Mouse (Mus musculus): ENCODE measurements around the gene Pdlim1.

Pdlim1 gene

DNA sequence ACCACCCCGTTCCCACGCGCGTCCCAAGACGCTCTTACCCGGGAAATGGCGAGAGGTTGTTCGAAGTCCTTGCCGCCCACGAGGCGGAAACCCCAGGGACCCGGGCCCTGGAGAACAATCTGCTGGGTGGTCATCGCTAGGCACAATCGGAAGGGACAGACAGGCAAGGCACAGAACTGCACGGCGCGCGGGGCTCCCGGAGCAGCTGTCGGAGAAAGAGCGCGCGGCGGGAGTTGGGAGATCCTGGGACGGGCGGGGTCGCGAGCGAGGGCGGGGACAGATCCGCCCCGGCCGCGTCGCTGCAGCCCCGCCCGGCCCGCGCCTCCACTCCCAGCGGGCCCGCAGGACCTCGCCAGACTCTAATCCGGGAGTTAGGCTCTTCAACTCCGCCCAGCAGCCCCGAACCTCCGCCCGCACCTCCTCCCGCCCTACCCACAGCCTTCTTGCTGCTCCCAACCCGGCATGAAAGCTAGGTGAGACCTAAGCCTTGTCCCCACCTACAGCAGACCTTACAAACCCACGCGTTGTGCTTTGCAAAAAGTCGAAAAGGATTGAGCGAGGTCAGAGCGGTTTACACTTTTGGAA, at the start of gene Pdlim1:
TSS of gene Pdlim1 (minus strand) at position 535 of the 585 bp plus-strand sequence.
- DNase-seq (ENCODE audit: extremely low spot score) = peak; percentile 75

DNA sequence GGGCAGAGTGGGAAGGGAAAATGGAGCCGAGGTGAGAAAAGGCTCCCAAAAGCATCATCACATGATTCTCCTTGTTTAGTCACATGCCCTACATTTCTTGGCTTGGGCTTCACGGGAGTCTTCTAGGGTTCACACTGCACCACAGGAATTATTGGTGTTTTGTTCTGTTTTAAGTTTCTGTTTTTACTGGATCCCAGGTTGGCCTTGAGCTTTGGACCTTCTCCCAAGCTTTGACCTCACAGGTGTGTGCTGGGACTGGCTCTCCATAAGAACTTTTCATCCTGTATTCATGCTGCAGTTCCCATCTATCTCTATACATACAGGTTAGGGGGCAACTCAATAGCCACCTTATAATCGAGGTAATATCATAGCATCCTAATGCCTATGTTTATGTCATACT, 47.6 kb upstream of the Pdlim1 start:
- no peak for DNase-seq (ENCODE audit: extremely low spot score)

DNA sequence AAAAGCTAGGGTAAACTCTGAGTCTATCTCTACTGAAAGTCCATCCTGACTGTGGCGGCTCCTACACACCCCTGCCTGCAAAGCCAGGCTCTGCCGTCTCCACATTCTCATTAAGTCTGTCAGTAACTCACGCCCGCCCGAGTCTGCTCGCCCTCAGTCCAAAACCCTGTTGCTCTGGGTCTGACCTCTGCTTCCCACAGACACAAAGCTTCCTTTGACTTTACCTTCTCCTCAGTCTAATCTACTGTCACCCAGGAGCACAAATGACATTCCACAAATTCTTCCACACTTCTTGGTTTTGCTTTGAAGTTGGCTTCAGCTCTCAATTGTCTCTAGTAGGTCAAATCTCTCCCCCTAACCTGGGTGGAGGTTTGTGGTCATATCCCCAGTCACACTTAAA, 46.9 kb upstream of the Pdlim1 start:
- DNase-seq (ENCODE audit: extremely low spot score) = peak; percentile 45

DNA sequence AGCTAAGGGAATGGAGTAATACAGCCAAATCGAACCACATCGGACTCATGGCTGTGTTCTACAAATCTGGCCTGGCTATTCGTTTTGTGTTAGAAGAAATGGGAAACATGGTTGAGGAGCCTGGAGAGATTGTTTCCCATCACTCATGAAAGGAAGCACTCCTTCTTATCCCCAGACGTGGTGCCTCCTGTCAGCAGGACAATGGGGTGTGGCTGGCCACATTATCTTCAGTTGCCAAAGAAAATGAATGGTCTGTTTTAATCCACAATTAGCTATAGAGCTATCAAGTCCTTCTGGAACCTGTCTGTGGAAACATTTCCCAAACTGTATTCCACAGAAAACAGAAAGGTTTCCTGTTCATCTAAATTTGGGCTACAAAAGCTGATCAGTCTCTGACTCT, 45.4 kb upstream of the Pdlim1 start:
- no peak for DNase-seq (ENCODE audit: extremely low spot score)

DNA sequence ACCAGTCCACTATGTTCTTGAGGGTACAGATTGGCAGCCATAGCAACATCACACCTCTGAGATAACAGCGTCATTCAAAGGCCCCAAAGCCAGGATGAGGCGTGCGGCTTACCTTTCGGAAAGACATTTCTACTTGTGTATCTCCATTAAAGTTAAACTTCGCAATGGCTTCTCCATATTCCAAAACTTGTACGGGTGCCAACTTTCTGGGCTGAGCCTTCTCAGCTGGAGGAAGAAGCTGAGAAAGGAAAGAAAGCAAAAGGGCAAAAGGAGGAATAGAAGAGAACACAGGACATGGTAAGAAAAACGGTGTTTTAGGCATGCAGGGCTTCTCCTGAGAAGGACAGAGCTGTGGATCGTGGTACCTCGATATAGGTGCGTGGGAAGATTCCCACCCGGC, 42.6 kb upstream of the Pdlim1 start:
- no peak for DNase-seq (ENCODE audit: extremely low spot score)

DNA sequence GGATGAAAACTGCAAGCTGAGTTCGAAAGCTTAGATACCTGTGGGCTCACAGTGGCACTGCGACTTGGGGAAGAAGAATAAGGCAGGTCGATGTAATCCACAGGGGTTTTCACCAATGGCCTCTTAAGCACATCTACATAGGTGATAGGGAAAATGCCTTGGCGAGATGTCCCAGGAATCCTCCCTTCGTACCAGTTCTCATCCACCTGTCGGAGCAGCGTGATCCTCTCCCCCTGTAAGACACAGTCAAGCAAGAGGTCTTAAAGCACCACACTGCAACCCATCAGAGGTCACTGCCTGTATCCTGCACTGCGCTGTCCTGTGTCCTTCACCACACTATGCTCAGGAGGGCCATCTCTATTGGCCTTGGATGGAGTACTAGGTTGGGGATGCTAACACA, 40.0 kb upstream of the Pdlim1 start:
- DNase-seq (ENCODE audit: extremely low spot score) = no peak

DNA sequence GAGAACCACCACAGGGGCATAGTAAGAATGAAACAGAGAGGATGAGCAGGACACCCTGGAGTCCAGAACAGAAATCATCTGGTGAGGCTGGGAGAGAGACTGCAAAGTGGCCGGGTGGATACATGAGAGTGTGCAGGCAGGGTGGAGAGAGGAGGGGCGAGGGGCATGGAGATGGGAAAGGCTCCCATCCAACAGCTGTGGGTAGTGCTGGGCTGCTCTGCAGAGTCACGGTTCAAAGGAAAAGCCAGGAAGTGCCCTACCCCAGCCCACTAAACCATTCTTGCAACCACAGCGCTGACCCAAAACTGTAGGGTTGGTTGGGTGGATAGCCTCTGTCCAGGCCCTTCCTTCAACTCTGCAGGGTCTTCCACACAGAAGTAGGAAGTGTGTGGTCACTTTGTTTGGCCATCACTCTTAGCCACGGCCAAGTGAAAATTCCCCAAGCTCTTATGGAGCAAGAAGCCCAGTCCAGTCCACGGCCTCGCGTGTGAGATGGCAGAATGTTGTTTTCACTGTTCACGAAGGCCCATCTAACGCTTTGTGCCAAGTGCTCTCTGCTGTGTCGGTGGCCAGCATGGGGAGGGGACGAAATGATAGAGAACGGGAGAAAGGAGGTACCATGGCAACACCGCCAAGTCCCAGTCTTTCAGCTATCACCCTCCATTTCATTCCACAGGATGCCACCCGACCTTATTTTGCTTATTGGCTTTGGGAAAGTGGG, 38.9 kb upstream of the Pdlim1 start:
- no peak for DNase-seq (ENCODE audit: extremely low spot score)

DNA sequence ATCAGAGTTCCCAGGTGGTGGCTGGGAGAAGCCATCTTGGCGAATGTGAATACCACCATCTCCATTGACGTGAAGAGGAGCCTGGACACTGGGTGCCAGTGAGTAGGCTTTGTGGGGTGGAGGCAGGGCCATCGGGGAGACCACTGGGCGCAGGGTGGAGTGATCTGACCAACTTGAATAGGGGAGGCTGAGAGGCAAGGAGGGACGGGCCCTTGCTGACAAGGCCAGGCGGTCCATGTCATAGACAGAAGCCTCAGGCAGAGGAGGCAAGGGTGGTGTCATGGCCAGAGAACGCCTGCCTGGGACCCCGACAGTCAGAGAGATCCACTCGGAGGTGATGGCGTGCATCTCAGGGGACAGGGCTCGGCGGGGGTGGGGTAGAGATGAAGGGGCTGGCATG, 38.3 kb upstream of the Pdlim1 start:
- DNase-seq (ENCODE audit: extremely low spot score) = no peak

DNA sequence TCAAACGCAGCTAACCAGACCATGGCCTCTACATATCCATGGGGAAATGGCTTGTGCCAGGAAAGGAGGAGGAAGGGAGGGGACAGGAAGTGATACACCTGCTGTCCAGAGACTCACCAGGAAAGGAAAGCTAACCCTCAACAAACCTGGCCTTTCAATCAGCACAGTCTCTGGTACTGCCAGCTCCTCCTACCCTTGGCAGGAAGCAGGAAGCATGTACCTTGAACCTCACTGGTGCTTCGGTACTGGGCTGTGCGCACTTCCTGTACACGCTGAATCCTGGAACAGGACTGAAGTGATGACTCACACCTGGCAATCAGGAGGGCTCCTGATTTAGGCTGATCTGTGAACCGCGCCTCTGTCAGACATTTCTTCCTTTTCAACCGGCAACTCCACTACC, 35.9 kb upstream of the Pdlim1 start:
- no peak for DNase-seq (ENCODE audit: extremely low spot score)

DNA sequence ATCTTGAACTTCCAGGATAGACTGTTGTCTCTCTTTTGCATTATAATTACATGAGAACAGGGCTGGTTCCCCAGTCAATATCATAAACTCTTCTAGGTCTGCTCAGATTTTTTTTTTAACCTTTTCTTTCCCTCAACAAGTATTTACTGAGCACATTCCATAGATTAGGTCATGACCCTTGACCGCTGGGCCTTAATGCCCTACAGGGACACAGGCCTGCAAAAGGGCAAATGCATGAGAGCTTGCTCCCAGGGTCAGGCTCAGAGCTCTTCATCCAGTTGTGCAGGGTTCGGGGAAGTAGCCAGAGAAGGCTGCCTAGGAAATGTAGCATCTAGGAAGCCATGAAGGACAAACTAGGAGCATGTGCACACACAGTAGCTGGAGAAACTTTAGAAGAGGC, 35.0 kb upstream of the Pdlim1 start:
- DNase-seq (ENCODE audit: extremely low spot score) = peak; percentile 18

DNA sequence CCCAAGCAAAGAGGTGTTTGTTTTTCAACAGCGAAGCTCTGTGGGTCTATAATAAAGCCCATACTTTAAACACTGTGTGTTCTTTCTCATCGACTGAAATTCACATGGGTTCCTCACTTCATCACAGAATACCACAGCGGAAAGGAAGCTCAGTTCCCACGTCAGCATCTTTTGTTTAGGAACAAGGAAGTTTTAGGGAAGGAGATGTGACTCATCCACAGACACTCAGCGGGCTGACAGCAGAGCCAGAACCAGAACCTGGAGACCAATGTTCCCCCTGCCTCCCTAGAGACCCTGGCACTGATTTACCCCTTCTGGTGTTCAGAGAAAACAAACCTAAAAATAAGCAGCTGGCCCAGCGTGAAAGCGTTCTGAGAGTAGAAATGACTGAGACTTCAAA, 33.8 kb upstream of the Pdlim1 start:
- no peak for DNase-seq (ENCODE audit: extremely low spot score)

DNA sequence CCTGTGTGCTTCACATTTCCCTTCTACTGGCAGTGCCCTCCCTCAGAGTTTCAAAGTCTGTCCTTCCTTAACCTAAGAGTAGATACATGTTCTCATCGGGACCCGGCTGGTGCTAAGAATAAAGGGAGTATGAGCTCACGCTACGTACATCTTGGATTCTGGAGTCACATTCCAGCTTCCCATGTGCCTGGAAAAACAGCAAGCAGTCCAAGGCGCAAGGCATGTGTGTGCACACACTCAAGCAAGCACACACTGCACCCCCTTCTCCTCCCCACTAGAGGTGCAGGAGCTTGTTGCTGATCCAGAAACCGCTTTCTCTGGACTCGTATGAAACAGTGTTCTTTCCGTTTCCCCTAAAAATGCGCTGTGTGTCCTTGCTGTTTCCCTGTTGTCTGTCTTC, 31.3 kb upstream of the Pdlim1 start:
- DNase-seq (ENCODE audit: extremely low spot score) = no peak

DNA sequence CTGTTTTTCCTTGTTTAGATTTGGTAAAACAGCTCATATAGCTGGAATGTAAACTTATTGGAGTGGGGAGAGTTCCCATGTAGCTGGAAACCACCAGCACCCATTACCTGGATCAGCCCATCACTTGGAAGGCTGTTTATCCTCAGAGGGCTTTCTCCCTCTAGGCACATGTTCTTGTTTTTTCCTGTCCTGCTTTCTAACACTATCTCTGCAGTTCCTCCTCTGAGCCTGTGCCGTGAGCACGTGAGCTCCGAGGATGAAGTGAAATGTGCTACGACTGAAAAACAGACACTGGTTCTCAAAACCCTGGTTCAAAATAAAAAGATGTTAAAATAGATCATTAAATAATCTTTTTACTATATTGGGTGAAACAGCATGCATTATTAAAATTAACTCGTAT, 30.8 kb upstream of the Pdlim1 start:
- DNase-seq (ENCODE audit: extremely low spot score) = no peak

DNA sequence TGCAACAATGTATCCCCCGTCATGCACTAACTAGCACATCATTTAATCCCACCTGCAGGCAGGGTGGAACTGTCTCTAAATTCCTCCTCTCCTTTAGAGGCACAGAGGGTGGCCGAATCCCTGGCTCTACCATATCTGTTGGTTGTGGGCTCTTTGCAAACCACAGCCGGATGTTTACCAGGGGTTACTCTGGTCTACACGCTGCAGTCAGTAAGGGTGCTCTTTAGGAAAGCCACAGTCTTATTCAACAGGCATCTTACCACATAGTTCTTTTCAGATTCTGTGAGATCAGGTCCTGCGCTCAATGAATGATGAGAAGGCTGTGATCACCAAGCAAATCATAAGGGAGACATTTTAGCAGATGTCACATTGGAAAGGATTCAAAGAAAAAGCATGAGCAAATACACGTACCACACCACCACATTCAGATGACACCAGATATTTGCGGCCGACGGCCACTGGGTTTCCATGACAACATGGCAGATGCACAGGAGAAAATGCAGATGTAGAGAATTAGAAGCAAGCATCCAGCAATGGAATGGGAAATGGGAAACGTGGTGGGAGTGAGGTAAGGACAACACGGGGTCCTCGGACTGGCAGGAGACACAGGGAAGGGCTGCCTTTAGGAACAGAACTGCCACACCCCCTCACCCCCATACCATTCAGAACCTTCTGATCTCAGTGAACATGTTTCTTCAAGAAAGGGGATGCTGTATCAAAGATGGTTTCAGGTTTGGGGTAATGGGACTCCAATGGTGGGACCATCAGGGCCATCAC, 28.5 kb upstream of the Pdlim1 start:
- no peak for DNase-seq (ENCODE audit: extremely low spot score)

DNA sequence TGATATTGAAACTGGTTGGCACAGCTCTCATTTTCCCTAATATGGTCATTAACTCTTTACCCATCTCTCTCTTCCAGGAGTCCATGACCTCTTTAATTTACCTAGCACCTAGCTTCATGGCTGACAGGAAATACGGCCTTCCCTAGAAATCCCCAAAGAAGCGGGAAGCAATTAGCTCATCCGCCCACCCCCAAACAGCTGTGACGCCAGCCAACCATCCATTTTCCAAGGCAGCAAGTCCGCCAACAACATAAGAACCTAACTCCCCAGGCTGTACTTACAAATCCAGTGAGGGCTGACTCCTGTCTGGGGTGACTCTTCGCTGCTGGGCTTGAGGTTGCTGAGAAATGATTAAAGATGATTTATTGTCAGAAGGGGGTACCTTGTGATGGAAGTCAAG, 27.5 kb upstream of the Pdlim1 start:
- no peak for DNase-seq (ENCODE audit: extremely low spot score)

DNA sequence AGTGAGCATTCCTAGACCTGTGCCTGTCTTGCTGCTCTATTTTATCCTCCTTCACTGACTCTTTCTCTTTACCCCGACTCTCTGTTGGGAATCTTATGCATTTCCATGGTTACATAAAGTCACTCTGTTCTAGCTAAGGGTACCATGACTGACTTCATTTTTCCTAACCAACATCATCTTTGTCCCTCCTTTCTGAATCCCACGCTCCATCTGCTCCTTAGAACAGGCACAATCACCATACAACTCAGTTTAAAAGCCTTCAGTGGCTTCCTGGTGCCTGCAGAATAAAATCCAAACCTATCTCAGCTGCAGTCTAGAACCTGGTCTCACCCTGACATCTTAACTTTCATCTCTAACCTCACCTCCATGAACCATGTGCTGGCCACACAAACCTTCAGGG, 26.9 kb upstream of the Pdlim1 start:
- DNase-seq (ENCODE audit: extremely low spot score) = no peak

DNA sequence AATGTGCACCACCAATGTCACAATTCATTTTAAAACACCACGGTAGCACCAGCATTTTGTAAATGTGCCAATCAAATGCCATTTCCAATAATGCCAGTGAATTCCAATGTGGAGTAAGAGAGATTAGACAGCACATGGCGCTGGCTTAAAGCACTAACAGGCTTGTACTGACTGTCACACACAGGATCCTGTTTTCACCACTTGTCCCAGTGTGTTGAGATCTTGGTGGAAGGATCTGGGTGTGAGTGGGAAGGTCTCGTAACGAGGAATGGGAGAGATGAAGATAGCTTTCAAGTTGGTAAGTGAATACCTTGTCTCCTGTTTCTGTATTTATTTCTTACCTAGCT, 26.1 kb upstream of the Pdlim1 start:
- DNase-seq (ENCODE audit: extremely low spot score) = no peak

DNA sequence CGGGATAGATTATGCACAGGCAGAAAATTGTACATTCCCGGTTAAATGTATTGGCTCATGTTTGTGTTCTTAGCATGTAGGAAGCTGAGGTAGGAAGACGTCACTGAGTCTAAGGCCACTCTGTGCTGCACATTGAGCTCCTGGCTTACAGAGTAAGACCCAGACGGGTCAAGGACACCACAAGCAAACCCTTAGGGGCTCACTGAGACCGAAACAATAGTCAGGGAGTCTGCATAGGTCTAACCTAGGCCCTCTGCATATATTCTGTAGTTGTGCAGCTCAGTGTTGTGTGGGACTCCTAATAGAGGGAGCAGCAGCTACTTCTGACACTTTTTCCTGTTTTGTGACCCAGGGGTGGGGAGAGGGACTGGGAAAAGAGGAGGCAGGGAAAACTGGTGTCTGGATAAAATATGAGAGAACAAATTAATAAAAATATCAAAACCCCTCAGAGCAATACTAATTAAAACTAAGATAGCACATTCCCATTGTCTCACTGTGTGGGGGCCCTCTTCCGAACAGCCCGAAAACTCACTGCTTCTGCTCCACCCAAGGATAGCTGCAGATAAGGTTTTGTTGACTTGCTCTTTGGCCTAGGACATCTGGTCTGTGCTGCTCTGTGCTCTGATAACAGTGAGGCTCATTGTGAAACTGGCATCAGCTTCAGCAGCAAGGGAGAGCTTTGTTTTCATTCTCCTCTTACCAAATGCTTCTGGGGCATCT, 25.6 kb upstream of the Pdlim1 start:
- peak; percentile 20 for DNase-seq (ENCODE audit: extremely low spot score)

DNA sequence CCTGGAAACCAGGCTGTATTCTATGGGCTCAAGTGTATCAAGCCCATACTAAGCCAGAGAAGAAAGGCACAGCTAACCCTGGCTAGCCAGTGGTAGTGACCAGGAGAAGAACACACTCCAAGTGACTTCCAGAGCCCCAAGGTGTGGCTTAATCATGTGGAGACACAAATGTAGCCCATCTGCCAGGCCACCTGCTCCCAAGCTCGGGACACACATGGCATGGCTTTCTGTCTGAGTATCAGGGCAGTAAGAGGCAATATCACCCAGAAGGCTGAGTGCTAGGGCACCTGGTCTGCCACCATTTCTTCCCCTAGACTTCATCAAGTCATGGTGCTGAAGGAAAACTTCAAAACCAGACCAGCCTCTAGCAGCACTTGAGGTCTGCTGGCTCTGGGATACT, 22.6 kb upstream of the Pdlim1 start:
- no peak for DNase-seq (ENCODE audit: extremely low spot score)

DNA sequence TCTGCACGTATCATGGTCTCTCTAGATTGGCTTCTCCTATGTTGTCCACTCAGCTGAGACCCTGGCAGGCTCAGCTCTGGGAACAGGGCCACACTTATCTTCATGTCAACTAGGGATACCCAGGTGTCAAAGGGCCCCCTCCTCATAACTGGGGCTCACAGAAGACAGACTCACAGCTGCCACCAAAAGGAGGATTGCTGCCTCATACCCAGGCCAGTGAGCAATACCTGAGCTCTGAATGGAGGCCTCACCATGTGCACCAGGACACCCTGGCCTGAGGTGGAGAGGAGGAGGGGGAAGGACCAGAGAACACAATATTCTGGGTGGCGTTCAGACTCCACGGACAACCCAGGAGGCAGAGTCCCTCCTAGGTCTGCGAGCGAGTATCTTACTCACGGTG, 22.1 kb upstream of the Pdlim1 start:
- DNase-seq (ENCODE audit: extremely low spot score) = no peak

DNA sequence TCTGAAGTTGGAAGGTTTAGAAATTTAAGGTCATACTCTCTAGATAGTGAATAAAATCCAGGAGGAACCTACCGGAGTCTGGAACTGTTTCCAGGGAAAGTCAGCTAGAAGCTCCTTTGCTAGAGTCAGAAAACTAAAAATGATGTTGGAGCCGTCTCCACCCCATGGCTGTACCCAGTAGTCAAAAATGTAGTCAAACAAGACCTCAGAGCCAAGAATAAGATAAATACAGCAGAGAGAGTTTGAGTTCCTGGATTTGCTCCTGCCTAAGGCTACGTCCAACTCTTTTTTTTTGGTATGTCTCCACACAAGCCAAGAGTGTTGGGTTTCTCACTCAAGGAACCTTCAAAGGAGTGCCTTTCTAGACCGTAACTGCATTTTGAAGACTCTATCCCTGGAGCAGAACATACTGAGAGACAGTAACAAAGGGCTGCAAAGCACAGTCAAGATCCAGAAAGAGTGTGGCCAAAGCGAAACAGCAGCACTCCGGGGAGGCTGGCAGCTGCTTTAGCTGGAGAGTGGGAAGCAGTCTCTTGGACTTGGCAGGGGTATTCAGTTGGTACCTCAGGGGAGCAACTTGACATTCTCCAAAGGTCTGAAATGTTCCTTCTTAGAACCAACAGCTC, 18.6 kb upstream of the Pdlim1 start:
- DNase-seq (ENCODE audit: extremely low spot score) = no peak

DNA sequence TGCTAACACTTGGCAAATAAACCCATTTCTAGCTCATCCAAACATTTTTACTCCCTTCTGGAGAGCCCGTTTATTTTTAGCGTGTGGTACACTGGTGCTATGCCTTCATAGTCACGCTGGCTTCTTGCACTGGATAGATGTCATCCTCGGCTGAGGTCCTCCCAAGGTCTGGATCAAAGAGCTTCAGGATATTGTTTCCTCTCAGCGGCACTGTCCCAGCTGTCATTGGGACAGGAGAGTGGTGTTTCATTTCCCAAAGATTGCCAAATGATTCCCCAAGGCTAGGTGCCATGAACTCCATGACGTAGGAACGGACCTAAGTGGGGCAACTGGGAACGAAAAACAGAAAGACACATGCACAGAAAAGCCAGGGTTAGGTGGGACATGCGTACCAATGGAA, 16.8 kb upstream of the Pdlim1 start:
- DNase-seq (ENCODE audit: extremely low spot score) = no peak
